Mouse (Mus musculus) midbrain, embryonic 11.5 days (tissue): ENCODE results near the gene Adgrb3. TPM values are rescaled to one million over a fixed set of nuclear protein-coding genes. Genes with fewer than 3 reads are reported as not detected.

Source experiments
- ATAC-seq: fragments of 200-750 bp; cut with Nextera tagmentation; 2 replicates; pipeline ENCODE4 v1.8.0; 2017; ENCODE audit warnings: moderate TSS enrichment, moderate library complexity; ENCODE audit not compliant: low FRiP score
- DNase-seq: peaks from one replicate; pipeline ENCODE4 v3.0.0; 2015; ENCODE audit warnings: low spot score; ENCODE audit errors: missing footprints
- H3K27ac ChIP-seq: fragments of 300-500 bp; sonication (generic); 2 replicates; pipeline ENCODE4 v1.5.1; 2014; ENCODE audit warnings: low read depth, low read length
- H3K27me3 ChIP-seq: fragments of 300-500 bp; sonication (generic); 2 replicates; pipeline ENCODE4 v1.6.1; 2014; ENCODE audit warnings: mild to moderate bottlenecking, low read length, moderate library complexity, mixed read lengths; ENCODE audit not compliant: control insufficient read depth, insufficient read depth
- H3K36me3 ChIP-seq: fragments of 300-500 bp; sonication (generic); 2 replicates; pipeline ENCODE4 v1.6.1; 2014; ENCODE audit warnings: mild to moderate bottlenecking, low read length, moderate library complexity, mixed read lengths; ENCODE audit not compliant: control insufficient read depth, insufficient read depth
- H3K4me1 ChIP-seq: fragments of 300-500 bp; sonication (generic); 2 replicates; pipeline ENCODE4 v1.6.1; 2014; ENCODE audit warnings: low read length; ENCODE audit not compliant: control insufficient read depth, insufficient read depth
- H3K4me2 ChIP-seq: fragments of 300-500 bp; sonication (generic); 2 replicates; pipeline ENCODE4 v1.6.1; 2014; ENCODE audit warnings: mild to moderate bottlenecking, moderate library complexity
- H3K4me3 ChIP-seq: fragments of 300-500 bp; sonication (generic); 2 replicates; pipeline ENCODE4 v1.5.1; 2014; ENCODE audit warnings: low read depth, low read length
- H3K9ac ChIP-seq: fragments of 300-500 bp; sonication (generic); 2 replicates; pipeline ENCODE4 v1.6.1; 2014; ENCODE audit warnings: low read length
- H3K9me3 ChIP-seq: fragments of 300-500 bp; sonication (generic); 2 replicates; pipeline ENCODE4 v1.6.1; 2016; ENCODE audit warnings: low read length; ENCODE audit not compliant: control insufficient read depth
- whole genome bisulfite sequencing: fragments of 180-500 bp; shearing (Covaris S2); extraction: QIAGEN DNeasy Blood & Tissue Kit; methylation state at CpG from one replicate; pipeline ENCODE4 v1.1.7; 2014; 5-methylcytosine and 5-hydroxymethylcytosine counted together
- polyA plus RNA-seq: library from polyadenylated mRNA; unstranded; fragments of >200 nt; fragmentation: Nextera tagmentation; extraction: Ambion mirVana; gene quantifications from 2 replicates; pipeline ENCODE4 v1.2.1, GENCODE M21; 2014

Adgrb3 gene
- polyA plus RNA-seq, 1 experiment from 2014 or later = 11.5 TPM

GRCm38 (mm10) chr1:25588568-25589118 is 240.9 kb downstream of the Adgrb3 start:
- Histone ChIP-seq H3K9ac (no peak overlapping the region), H3K36me3 (no peaks in the 10 kb centered on the region), H3K4me1 (no peaks in the 10 kb centered on the region), H3K4me3 (no peak overlapping the region), H3K27me3 (no peaks in the 10 kb centered on the region), H3K4me2 (no peak overlapping the region), H3K27ac (no peak overlapping the region), H3K9me3 (no peaks in the 10 kb centered on the region)
- 81% methylated on average over 2 of the region's 2 CpGs for WGBS
- DNase-seq (no peak), ATAC-seq (no peak)

- Histone ChIP-seq H3K36me3 (no peaks in the 10 kb centered on the region), H3K27me3 (no peaks in the 10 kb centered on the region), H3K27ac (no peak overlapping the region), H3K9me3 (no peaks in the 10 kb centered on the region), H3K4me1 (no peaks in the 10 kb centered on the region), H3K4me3 (no peak overlapping the region), H3K9ac (no peak overlapping the region), H3K4me2 (no peak overlapping the region)
- WGBS = 86% methylated on average over 1 of the region's 1 CpGs
- ATAC-seq = no peak
- DNase-seq = no peak
Measured at GRCm38 (mm10) chr1:25581698-25582097, 247.8 kb downstream of the Adgrb3 start.

GRCm38 (mm10) chr1:25577836-25578235 is 251.7 kb downstream of the Adgrb3 start:
- Histone ChIP-seq H3K9ac (no peak overlapping the region), H3K4me1 (no peaks in the 10 kb centered on the region), H3K36me3 (no peaks in the 10 kb centered on the region), H3K27ac (no peak overlapping the region), H3K27me3 (no peaks in the 10 kb centered on the region), H3K4me3 (no peak overlapping the region), H3K9me3 (no peaks in the 10 kb centered on the region), H3K4me2 (no peak overlapping the region)
- no peak for ATAC-seq
- no peak for DNase-seq
- WGBS = 52% methylated on average over 4 of the region's 4 CpGs

GRCm38 (mm10) chr1:25576598-25576997 is 252.9 kb downstream of the Adgrb3 start:
- H3K4me3 ChIP-seq = no peak overlapping the region
- WGBS = 89% methylated on average over 6 of the region's 6 CpGs
- no peak overlapping the region for H3K27ac ChIP-seq
- DNase-seq (no peak), ATAC-seq (no peak)
- no peak overlapping the region for H3K9ac ChIP-seq
- H3K36me3 ChIP-seq = no peaks in the 10 kb centered on the region
- H3K9me3 ChIP-seq = no peaks in the 10 kb centered on the region
- no peaks in the 10 kb centered on the region for H3K27me3 ChIP-seq
- no peak overlapping the region for H3K4me2 ChIP-seq
- H3K4me1 ChIP-seq = no peaks in the 10 kb centered on the region

- Histone ChIP-seq H3K9ac (no peak overlapping the region), H3K4me2 (no peak overlapping the region), H3K27ac (no peak overlapping the region), H3K27me3 (no peaks in the 10 kb centered on the region), H3K9me3 (no peaks in the 10 kb centered on the region), H3K4me3 (no peak overlapping the region), H3K4me1 (no peaks in the 10 kb centered on the region), H3K36me3 (no peaks in the 10 kb centered on the region)
- ATAC-seq (no peak), DNase-seq (no peak)
- 91% methylated on average over 1 of the region's 1 CpGs for WGBS
Measured at GRCm38 (mm10) chr1:25568096-25568495, 261.4 kb downstream of the Adgrb3 start.

GRCm38 (mm10) chr1:25546072-25546471 is 283.4 kb downstream of the Adgrb3 start:
- Histone ChIP-seq H3K9me3 (no peaks in the 10 kb centered on the region), H3K9ac (no peak overlapping the region), H3K27ac (no peak overlapping the region), H3K4me2 (no peak overlapping the region), H3K4me1 (no peaks in the 10 kb centered on the region), H3K27me3 (no peaks in the 10 kb centered on the region), H3K4me3 (no peak overlapping the region), H3K36me3 (no peaks in the 10 kb centered on the region)
- WGBS = 90% methylated on average over 1 of the region's 1 CpGs
- DNase-seq = no peak
- no peak for ATAC-seq

DNA sequence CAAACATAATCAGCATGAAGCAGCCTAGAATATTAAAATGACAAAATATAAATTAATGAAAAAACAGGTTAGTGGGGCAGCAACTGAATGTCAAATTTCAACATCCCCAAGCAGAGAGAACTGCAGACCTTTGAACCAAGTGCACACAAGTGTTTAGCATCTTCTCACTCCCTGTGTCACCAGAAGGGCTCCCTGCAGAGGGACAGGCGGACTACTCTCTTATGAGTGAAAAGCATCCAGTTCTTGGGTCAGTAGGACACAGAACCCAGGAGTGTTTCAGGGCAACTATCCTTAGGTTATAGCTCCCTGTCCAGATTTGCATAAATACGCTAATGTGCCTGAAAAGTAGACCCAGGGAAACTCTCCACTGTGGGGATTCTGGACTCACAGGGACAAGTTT is 285.6 kb downstream of the Adgrb3 start:
- peak; percentile 67 for DNase-seq
- H3K27ac ChIP-seq = no peak overlapping the region
- no peaks in the 10 kb centered on the region for H3K9me3 ChIP-seq
- no peak overlapping the region for H3K9ac ChIP-seq
- H3K4me1 ChIP-seq = no peaks in the 10 kb centered on the region
- no peaks in the 10 kb centered on the region for H3K27me3 ChIP-seq
- H3K4me3 ChIP-seq = no peak overlapping the region
- WGBS = 57% methylated on average over 2 of the region's 2 CpGs
- no peak for ATAC-seq
- H3K36me3 ChIP-seq = no peaks in the 10 kb centered on the region
- no peak overlapping the region for H3K4me2 ChIP-seq

- no peaks in the 10 kb centered on the region for H3K4me1 ChIP-seq
- H3K9ac ChIP-seq = no peak overlapping the region
- DNase-seq (peak; percentile 51), ATAC-seq (no peak)
- H3K27me3 ChIP-seq = no peaks in the 10 kb centered on the region
- no peak overlapping the region for H3K27ac ChIP-seq
- H3K36me3 ChIP-seq = no peaks in the 10 kb centered on the region
- no peaks in the 10 kb centered on the region for H3K9me3 ChIP-seq
- no peak overlapping the region for H3K4me2 ChIP-seq
- H3K4me3 ChIP-seq = no peak overlapping the region
- 61% methylated on average over 3 of the region's 3 CpGs for WGBS
Measured at GRCm38 (mm10) chr1:25542891-25543290, 286.6 kb downstream of the Adgrb3 start.

DNA sequence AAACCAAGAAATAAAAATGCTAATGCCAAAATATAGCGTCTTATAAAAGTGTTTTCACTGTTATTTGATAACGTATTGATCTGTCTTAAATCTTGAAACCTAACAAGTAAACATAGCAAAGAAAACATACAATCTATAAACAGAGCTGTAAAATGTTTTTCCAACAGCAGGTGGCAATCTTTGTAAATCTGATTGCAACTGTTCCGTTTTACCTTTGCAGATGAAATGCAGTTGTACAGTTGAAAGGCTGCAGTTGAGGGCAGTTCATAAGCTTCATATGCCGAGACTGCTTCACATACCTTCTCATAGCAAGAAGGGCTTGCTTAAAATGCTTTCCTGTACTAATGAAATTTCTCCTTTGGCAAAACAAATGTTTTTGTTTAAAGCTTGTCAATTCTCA is 302.5 kb downstream of the Adgrb3 start:
- WGBS = 75% methylated on average over 4 of the region's 4 CpGs
- H3K4me1 ChIP-seq = no peaks in the 10 kb centered on the region
- ATAC-seq (no peak), DNase-seq (peak; percentile 75)
- no peak overlapping the region for H3K9ac ChIP-seq
- no peak overlapping the region for H3K27ac ChIP-seq
- no peaks in the 10 kb centered on the region for H3K9me3 ChIP-seq
- H3K4me3 ChIP-seq = no peak overlapping the region
- H3K36me3 ChIP-seq = no peaks in the 10 kb centered on the region
- no peak overlapping the region for H3K4me2 ChIP-seq
- H3K27me3 ChIP-seq = no peaks in the 10 kb centered on the region
